Mouse (Mus musculus) lung, adult 18-20 months (tissue): Measurements from ENCODE around the gene Cox4i2.

Source experiments
- DNase-seq, 2 experiments: peaks; one replicate each; pipeline ENCODE4 v3.0.0; 2022; ENCODE audit warnings: mixed read lengths in 2 of 2

Gene Cox4i2

GRCm38 (mm10) chr2:152802303-152802702 lies 48.3 kb downstream of the Cox4i2 start:
- DNase-seq, result no peak

GRCm38 (mm10) chr2:152803081-152803480 lies 49.1 kb downstream of the Cox4i2 start:
- DNase-seq, result no peak

- peak in 1 of 2 experiments; percentile 73 for DNase-seq
Observed at GRCm38 (mm10) chr2:152804408-152805110, 50.6 kb downstream of the Cox4i2 start.

- no peak for DNase-seq
Observed at GRCm38 (mm10) chr2:152805111-152805490, 51.1 kb downstream of the Cox4i2 start.

DNA sequence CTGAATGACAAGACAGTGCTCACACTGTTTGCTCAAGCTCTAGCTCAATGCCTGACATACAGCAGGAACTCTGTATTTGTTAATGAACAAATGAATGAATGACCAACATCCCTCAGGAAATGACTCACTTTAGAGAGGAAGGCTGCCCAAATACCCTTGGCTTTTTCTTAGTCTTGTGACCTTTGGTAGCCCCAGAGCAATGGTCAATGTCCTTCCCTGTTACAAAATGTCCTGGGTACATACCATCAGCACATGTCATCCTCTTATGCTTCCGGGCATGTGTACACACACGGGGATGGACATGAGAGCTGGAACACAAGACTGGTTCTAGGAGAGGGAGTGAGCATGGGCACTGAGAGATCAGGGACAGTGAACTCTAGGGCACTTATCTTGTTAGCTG lies 52.1 kb downstream of the Cox4i2 start:
- DNase-seq, result peak; percentile 59 to 79

GRCm38 (mm10) chr2:152808178-152808577 lies 54.2 kb downstream of the Cox4i2 start:
- DNase-seq, result no peak

GRCm38 (mm10) chr2:152810158-152810941 lies 56.4 kb downstream of the Cox4i2 start:
- DNase-seq, result no peak

DNA sequence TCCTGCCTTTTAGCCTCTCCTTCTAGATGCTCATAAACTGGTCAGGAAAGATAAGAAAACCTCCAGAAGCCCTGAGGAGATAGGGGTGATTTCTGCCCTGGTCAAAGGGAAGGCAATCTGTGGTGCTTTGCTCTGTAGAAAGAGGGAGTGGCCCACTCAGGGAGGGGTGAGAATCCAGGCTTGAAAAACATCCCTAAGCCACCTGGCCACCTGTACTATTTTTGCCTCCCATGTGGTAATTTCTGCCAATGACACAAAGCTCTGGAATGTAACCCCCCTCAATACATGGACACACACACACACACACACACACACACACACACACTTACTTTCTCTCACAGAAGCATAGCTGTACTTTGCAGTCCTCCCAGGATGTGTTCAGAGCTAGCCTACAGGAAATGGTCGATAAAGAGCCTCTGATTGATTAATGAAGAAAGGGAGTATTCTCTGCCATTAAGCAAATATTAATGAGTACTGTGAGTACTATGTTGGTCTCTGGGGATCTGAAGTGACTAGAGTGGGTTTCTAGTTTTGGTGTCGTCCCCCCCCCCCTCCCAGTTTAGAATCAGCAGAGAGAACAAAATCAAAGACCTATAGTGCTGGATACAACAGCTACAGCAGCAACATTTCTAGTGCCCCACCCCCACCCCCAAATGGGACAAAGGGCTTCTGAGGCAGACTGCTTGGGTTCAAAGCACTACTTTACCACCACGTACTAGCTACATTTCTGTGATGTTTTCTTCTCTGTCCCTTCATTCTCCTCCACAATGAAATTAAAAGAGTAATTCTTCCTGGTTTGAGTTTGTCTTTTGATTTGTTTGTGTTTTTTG lies 57.6 kb downstream of the Cox4i2 start:
- DNase-seq, result no peak

DNA sequence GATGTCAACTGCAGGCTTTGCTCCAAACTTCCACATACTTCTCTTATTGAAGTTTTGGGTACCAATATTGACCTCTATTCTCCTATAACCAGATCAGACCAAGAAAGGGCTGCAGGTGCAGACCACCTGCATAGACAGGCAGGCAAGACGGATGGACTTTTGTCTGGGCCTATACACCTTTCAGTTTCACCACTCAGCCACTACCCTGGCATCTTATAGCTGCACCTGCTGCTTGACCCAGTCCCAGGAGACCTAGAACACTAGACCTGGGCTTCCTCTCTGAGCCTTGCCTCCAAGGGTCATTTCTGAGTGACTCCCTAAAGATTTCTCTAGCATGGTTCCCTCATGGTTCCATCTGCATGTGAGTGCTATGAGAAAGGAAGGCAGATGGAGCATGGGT lies 59.3 kb downstream of the Cox4i2 start:
- DNase-seq, result no peak

- peak; percentile 59 to 67 for DNase-seq
Observed at GRCm38 (mm10) chr2:152814213-152814874, 60.4 kb downstream of the Cox4i2 start.
